Mouse (Mus musculus): ENCODE results near the gene Tjp3. TPM values are rescaled to one million over a fixed set of nuclear protein-coding genes. Genes with fewer than 3 reads are reported as not detected.

Gene Tjp3
- polyA plus RNA-seq, 1 experiment from 2014 or later: 7.3 TPM

GRCm38 (mm10) chr10:81285694-81286450, 5.5 kb downstream of the Tjp3 start:
- no peaks in the 10 kb centered on the region for H3K9me3 ChIP-seq (ENCODE audit: control insufficient read depth, low read length)
- WGBS: 2% methylated on average over 54 of the region's 54 CpGs
- peak; percentile 86 for ATAC-seq

GRCm38 (mm10) chr10:81284719-81285118, 6.7 kb downstream of the Tjp3 start:
- WGBS: 15% methylated on average over 17 of the region's 17 CpGs
- H3K9ac ChIP-seq (replicated peaks; ENCODE audit: low read depth, low read length): no peak overlapping the region; the same call in 1 of the 2 replicates
- H3K27me3 ChIP-seq (replicated peaks; ENCODE audit: control insufficient read depth, insufficient read depth, low read length): peaks cover 6% of the 10 kb centered on the region
- no peaks in the 10 kb centered on the region for H3K36me3 ChIP-seq (ENCODE audit: control insufficient read depth, insufficient read depth)
- H3K4me1 ChIP-seq (replicated peaks; ENCODE audit: control insufficient read depth, insufficient read depth, low read length): peaks cover 17% of the 10 kb centered on the region
- H3K4me2 ChIP-seq (ENCODE audit: low read length): peak overlapping the region; percentile 85; the same call in 1 of the 2 replicates
- H3K4me3 ChIP-seq (replicated peaks; ENCODE audit: low read length): no peak overlapping the region
- H3K9me3 ChIP-seq (ENCODE audit: control insufficient read depth, low read length): no peaks in the 10 kb centered on the region
- no peak overlapping the region for H3K27ac ChIP-seq (ENCODE audit: low read length)
- ATAC-seq: no peak

More at GRCm38 (mm10) chr10:81285694-81286450, 5.5 kb downstream of the Tjp3 start:
- Histone ChIP-seq H3K27ac (ENCODE audit: low read length) (no peak overlapping the region), H3K4me2 (ENCODE audit: low read length) (peak overlapping the region; percentile 85), H3K36me3 (ENCODE audit: control insufficient read depth, insufficient read depth) (no peaks in the 10 kb centered on the region), H3K27me3 (replicated peaks; ENCODE audit: control insufficient read depth, insufficient read depth, low read length) (peaks cover 6% of the 10 kb centered on the region), H3K4me1 (replicated peaks; ENCODE audit: control insufficient read depth, insufficient read depth, low read length) (peaks cover 23% of the 10 kb centered on the region), H3K4me3 (replicated peaks; ENCODE audit: low read length) (peak overlapping the region; percentile 54), H3K9ac (replicated peaks; ENCODE audit: low read depth, low read length) (peak overlapping the region; percentile 73)

GRCm38 (mm10) chr10:81284189-81284588, 7.2 kb downstream of the Tjp3 start:
- WGBS: 59% methylated on average over 6 of the region's 6 CpGs
- Histone ChIP-seq H3K36me3 (ENCODE audit: control insufficient read depth, insufficient read depth) (no peaks in the 10 kb centered on the region), H3K27me3 (replicated peaks; ENCODE audit: control insufficient read depth, insufficient read depth, low read length) (peaks cover 6% of the 10 kb centered on the region), H3K27ac (ENCODE audit: low read length) (no peak overlapping the region), H3K9me3 (ENCODE audit: control insufficient read depth, low read length) (no peaks in the 10 kb centered on the region), H3K9ac (replicated peaks; ENCODE audit: low read depth, low read length) (no peak overlapping the region), H3K4me1 (replicated peaks; ENCODE audit: control insufficient read depth, insufficient read depth, low read length) (peaks cover 15% of the 10 kb centered on the region; the same call in 1 of the 2 replicates), H3K4me2 (ENCODE audit: low read length) (no peak overlapping the region), H3K4me3 (replicated peaks; ENCODE audit: low read length) (no peak overlapping the region)
- no peak for ATAC-seq

GRCm38 (mm10) chr10:81279496-81279895, 11.9 kb downstream of the Tjp3 start:
- no peak for ATAC-seq
- H3K27ac ChIP-seq (ENCODE audit: low read length): no peak overlapping the region
- WGBS: 53% methylated on average over 10 of the region's 10 CpGs
- H3K27me3 ChIP-seq (replicated peaks; ENCODE audit: control insufficient read depth, insufficient read depth, low read length): peaks cover 2% of the 10 kb centered on the region
- no peaks in the 10 kb centered on the region for H3K36me3 ChIP-seq (ENCODE audit: control insufficient read depth, insufficient read depth)
- no peaks in the 10 kb centered on the region for H3K4me1 ChIP-seq (replicated peaks; ENCODE audit: control insufficient read depth, insufficient read depth, low read length)
- H3K4me3 ChIP-seq (replicated peaks; ENCODE audit: low read length): no peak overlapping the region
- H3K9ac ChIP-seq (replicated peaks; ENCODE audit: low read depth, low read length): no peak overlapping the region
- no peaks in the 10 kb centered on the region for H3K9me3 ChIP-seq (ENCODE audit: control insufficient read depth, low read length)
- H3K4me2 ChIP-seq (ENCODE audit: low read length): no peak overlapping the region

GRCm38 (mm10) chr10:81277676-81278075, 13.7 kb downstream of the Tjp3 start:
- no peak overlapping the region for H3K4me2 ChIP-seq (ENCODE audit: low read length)
- no peak for ATAC-seq
- H3K27me3 ChIP-seq (replicated peaks; ENCODE audit: control insufficient read depth, insufficient read depth, low read length): no peaks in the 10 kb centered on the region
- 82% methylated on average over 22 of the region's 22 CpGs for WGBS
- no peak overlapping the region for H3K4me3 ChIP-seq (replicated peaks; ENCODE audit: low read length)
- no peak overlapping the region for H3K27ac ChIP-seq (ENCODE audit: low read length)
- H3K4me1 ChIP-seq (replicated peaks; ENCODE audit: control insufficient read depth, insufficient read depth, low read length): no peaks in the 10 kb centered on the region
- no peaks in the 10 kb centered on the region for H3K9me3 ChIP-seq (ENCODE audit: control insufficient read depth, low read length)
- H3K9ac ChIP-seq (replicated peaks; ENCODE audit: low read depth, low read length): no peak overlapping the region
- peaks cover 5% of the 10 kb centered on the region; the same call in 1 of the 2 replicates for H3K36me3 ChIP-seq (ENCODE audit: control insufficient read depth, insufficient read depth)

GRCm38 (mm10) chr10:81273842-81274241, 17.5 kb downstream of the Tjp3 start:
- Histone ChIP-seq H3K27ac (ENCODE audit: low read length) (no peak overlapping the region), H3K36me3 (ENCODE audit: control insufficient read depth, insufficient read depth) (peaks cover 11% of the 10 kb centered on the region), H3K27me3 (replicated peaks; ENCODE audit: control insufficient read depth, insufficient read depth, low read length) (no peaks in the 10 kb centered on the region), H3K4me3 (replicated peaks; ENCODE audit: low read length) (no peak overlapping the region), H3K4me2 (ENCODE audit: low read length) (no peak overlapping the region), H3K4me1 (replicated peaks; ENCODE audit: control insufficient read depth, insufficient read depth, low read length) (peaks cover 4% of the 10 kb centered on the region), H3K9me3 (ENCODE audit: control insufficient read depth, low read length) (no peaks in the 10 kb centered on the region), H3K9ac (replicated peaks; ENCODE audit: low read depth, low read length) (no peak overlapping the region)
- no peak for ATAC-seq
- 96% methylated on average over 19 of the region's 19 CpGs for WGBS

- H3K9ac ChIP-seq (replicated peaks; ENCODE audit: low read depth, low read length): no peak overlapping the region
- peaks cover 11% of the 10 kb centered on the region for H3K36me3 ChIP-seq (ENCODE audit: control insufficient read depth, insufficient read depth)
- 93% methylated on average over 21 of the region's 21 CpGs for WGBS
Observed at GRCm38 (mm10) chr10:81272356-81272755, 19.0 kb downstream of the Tjp3 start.

GRCm38 (mm10) chr10:81268643-81269412, 22.6 kb downstream of the Tjp3 start:
- Histone ChIP-seq H3K4me3 (replicated peaks; ENCODE audit: low read length) (peak overlapping the region; percentile 60), H3K36me3 (ENCODE audit: control insufficient read depth, insufficient read depth) (peaks cover 11% of the 10 kb centered on the region), H3K9ac (replicated peaks; ENCODE audit: low read depth, low read length) (peak overlapping the region; percentile 68; the same call in 1 of the 2 replicates), H3K4me1 (replicated peaks; ENCODE audit: control insufficient read depth, insufficient read depth, low read length) (peaks cover 25% of the 10 kb centered on the region), H3K27me3 (replicated peaks; ENCODE audit: control insufficient read depth, insufficient read depth, low read length) (no peaks in the 10 kb centered on the region), H3K27ac (ENCODE audit: low read length) (no peak overlapping the region), H3K4me2 (ENCODE audit: low read length) (peak overlapping the region; percentile 59), H3K9me3 (ENCODE audit: control insufficient read depth, low read length) (no peaks in the 10 kb centered on the region)
- WGBS: 88% methylated on average over 16 of the region's 16 CpGs
- no peak for ATAC-seq

More at GRCm38 (mm10) chr10:81272356-81272755, 19.0 kb downstream of the Tjp3 start:
- Histone ChIP-seq H3K4me2 (ENCODE audit: low read length) (no peak overlapping the region), H3K27ac (ENCODE audit: low read length) (no peak overlapping the region), H3K4me1 (replicated peaks; ENCODE audit: control insufficient read depth, insufficient read depth, low read length) (peaks cover 13% of the 10 kb centered on the region), H3K9me3 (ENCODE audit: control insufficient read depth, low read length) (no peaks in the 10 kb centered on the region), H3K27me3 (replicated peaks; ENCODE audit: control insufficient read depth, insufficient read depth, low read length) (no peaks in the 10 kb centered on the region), H3K4me3 (replicated peaks; ENCODE audit: low read length) (no peak overlapping the region)
- ATAC-seq: no peak

GRCm38 (mm10) chr10:81268056-81268455, 23.3 kb downstream of the Tjp3 start:
- H3K4me3 ChIP-seq (replicated peaks; ENCODE audit: low read length): peak overlapping the region; percentile 60

More at GRCm38 (mm10) chr10:81268056-81268455, 23.3 kb downstream of the Tjp3 start:
- Histone ChIP-seq H3K27me3 (replicated peaks; ENCODE audit: control insufficient read depth, insufficient read depth, low read length) (no peaks in the 10 kb centered on the region), H3K9ac (replicated peaks; ENCODE audit: low read depth, low read length) (peak overlapping the region; percentile 68), H3K4me1 (replicated peaks; ENCODE audit: control insufficient read depth, insufficient read depth, low read length) (peaks cover 25% of the 10 kb centered on the region), H3K4me2 (ENCODE audit: low read length) (peak overlapping the region; percentile 59), H3K36me3 (ENCODE audit: control insufficient read depth, insufficient read depth) (peaks cover 7% of the 10 kb centered on the region), H3K9me3 (ENCODE audit: control insufficient read depth, low read length) (no peaks in the 10 kb centered on the region), H3K27ac (ENCODE audit: low read length) (no peak overlapping the region)
- 3% methylated on average over 23 of the region's 23 CpGs for WGBS
- ATAC-seq: peak; percentile 63

Measured in forebrain, embryonic 16.5 days (tissue).